Mouse (Mus musculus): ENCODE measurements around the gene Nav3.

Gene Nav3

DNA sequence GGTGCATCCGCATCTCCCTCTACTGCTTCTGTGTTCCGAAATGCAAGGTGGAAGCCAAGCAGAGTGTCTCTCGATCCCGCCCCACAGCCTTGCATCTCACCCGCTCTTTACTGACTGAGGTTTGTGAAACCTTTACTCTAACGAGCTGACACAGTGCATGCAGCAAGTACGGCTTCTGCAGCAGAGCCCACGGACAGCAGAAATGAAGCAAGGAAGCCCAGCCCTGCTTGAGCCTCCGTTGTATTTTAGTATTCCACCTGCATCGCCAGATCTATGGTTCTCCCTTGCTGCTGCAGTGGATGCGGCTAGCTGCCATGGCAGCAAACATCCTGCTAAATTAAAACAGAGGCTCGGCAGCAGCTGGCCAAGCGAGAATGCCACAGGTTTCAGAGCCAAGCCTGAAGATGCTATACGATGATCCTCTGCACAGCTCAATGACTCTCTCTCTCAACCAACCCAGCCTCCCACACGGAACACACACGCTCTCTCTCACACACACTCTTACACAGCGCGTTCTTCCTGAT is 623.2 kb downstream of the Nav3 start:
- DNase-seq (ENCODE audit: low spot score), result peak; percentile 35

DNA sequence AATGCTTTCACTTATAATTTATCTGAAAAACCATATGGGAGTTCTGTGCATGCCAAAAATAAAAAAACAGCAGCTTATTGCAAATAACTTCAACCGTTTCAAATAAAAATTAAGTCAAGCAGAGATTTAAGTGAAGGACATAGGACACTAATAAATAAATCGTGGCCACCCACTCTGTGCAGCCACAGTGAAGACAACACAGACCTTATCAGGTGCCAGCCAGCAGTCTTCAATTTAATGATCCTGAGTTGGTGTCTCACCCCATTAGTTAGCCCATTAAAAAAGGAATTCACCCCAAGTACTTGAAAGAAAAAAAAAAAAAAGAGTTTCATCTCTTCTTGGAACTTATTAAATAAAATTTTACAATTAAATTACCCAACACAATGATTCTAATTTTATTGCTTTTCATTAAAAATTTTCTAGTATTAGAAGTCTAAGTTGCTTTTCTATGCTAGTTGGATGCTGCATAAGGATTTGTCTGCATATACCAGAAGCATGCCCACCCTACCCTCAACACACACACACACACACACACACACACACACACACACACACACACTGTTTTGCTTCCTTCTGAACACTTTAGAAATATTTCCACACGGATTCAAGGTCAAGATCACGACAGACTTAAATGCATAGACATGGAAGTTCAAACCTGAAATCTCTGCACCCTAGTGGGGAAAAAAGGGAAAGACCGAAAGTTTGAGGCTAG is 649.1 kb downstream of the Nav3 start:
- DNase-seq (ENCODE audit: low spot score), result no peak

DNA sequence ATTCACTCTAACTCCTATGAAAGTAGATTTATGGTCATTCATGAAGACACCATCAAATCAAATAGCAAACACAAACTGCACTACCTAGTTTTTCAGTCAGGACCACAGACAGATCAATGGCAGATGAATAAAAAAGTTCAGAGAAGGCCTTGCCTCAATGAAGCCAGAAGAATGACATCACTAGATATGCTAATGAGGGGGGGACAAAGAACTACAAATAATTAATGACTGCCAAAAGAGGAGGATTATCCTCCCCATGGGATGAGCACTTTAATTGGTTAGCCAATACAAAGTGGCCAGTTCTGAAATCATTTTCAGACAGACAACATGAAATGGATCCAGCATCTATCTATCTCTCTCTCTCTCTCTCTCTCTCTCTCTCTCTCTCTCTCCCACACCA is 652.6 kb downstream of the Nav3 start:
- DNase-seq (ENCODE audit: low spot score), result no peak

DNA sequence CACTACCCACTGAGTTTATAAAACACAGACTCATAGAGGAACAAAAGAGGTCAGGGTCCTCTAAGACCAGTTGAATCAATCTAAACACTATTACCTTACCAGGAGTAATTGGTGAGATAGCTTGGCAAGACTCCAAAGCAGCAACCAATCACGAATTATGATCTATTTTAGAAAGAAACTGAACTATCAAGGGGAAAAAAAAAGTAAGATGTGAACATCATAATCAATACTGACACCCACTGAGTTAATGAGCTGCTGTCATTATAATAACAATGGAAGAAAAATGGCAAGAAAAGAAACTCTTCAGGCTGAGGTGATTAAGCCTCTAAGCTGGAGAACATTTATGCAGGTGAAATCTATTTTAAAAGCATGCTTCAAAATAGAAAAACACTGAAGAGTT is 653.8 kb downstream of the Nav3 start:
- DNase-seq (ENCODE audit: low spot score), result no peak

DNA sequence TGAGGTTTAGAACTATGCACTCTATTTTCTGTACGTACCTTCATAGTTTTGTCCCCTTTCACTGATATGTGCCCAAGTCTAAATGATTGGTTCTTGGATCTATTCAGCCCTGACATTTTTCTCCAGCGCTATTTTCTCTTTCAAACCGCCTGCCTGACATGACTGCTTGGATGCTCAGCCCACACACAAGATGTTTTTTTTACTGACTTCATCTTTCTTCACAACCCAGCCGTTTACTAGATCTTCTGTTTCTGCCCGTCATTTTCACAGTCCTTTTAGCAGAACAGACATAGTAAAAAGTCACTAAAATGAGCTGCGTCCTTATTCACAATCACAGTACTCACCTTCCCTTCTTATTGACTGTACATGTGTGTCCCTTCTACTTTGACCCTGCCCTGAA is 656.8 kb downstream of the Nav3 start:
- no peak for DNase-seq (ENCODE audit: low spot score)

DNA sequence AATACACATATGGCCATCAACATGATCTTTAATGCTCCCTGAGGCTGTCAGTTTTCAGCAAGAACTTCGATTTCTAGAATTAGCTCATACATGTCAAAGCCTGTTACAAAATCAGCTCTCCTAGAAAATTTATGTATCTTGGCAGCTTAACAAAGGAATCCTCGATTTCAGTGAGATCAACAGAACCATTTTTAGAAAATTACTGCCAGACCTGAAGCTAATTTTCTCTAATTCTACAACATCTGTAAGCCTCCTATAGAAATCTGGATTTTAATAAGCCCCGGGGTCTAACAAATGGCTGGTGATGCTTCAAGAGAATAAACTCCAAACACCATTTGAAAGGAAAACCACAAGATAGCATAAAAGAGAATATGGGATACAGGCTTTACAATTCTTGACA is 659.0 kb downstream of the Nav3 start:
- DNase-seq (ENCODE audit: low spot score), result no peak

DNA sequence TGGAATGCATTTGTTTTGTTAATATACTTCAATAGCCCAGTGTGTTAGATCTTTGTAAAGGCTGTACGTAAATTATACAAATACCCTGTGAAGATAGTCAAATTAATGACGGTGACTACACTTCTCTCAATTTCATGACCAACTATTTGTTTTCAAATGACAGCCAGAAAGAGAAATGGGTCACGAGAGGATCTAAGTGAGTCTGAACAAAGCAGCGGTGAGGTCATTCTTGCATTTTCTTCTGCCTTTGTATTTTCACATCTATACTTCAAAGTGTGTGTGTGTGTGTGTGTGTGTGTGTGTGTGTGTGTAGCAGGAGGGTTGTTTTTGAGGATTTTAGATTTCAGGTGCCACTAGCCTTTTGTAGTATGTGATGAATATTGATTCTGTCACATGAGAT is 662.5 kb downstream of the Nav3 start:
- DNase-seq (ENCODE audit: low spot score), result no peak

DNA sequence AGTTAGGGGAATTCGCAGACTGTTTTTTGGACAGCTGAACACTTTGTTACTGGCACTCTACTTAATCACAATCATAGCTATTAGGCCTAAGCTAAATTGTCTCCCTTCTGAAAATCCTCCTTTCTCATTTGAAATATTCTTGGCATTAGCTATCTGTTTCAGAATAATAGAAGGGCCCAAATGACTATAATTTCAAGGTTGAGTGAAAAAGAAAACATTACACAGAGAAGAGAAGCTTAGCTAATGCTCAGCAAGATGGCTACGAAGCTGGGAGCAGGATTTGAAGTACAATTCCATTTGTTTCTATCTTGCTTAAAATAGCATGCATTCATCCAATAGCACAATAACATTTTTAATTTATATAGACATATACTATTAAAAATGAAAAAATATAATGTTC is 667.3 kb downstream of the Nav3 start:
- no peak for DNase-seq (ENCODE audit: low spot score)

DNA sequence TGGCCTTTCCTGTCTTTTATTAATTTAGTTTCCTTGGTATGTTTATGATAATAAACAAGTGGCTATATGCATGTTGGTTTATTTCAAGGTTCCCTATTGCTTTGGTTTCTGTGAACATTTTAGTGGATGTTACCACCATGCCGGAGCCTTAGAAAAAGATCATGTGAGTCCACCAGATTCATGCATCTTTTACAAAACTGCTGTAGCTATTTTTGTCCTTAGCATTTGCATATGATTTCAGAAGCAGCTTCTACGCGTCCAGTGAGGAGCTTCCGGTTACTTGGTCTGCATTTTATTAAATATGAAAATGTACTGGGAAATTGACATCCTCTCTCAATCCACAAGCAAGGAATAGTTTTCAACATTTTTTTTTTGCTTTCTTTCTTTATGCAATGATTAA is 676.9 kb downstream of the Nav3 start:
- DNase-seq (ENCODE audit: low spot score), result no peak

DNA sequence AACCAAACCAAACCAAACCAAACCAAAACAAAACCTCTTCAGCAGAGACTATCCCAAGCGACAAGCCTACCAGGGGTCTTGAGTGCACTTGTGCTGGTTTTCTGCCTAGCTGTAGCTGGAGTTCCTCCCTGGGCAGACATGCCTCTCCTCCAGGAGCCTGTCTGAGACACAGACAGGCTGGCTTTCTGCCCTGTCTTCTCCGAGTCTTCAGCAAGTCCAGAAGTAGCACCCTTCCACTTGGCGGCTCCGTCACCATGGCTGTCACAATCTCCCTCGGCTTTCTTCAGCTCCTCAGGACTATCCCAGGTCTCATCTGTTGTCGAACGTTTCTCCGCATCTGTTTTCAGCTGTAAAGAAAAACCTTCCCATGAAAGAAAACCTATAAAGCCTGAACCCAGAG is 686.9 kb downstream of the Nav3 start:
- no peak for DNase-seq (ENCODE audit: low spot score)

DNA sequence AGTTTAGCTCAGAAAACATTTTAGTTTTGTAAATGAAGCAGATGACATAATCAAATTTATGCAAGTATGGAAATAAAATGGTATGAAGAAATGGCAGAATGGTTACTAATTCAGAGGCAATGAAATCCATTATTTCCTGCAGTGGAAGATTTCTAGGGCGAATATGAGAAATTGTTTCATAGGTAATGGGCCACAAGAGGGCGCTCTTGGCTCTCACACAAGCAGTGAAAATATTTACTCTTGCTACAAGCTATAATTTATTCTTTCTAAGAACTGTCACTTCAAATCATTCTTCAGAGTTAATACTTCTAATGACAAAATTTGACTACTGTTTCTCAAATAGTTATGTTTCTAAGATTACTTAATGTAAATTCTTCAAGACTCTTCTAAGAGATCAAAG is 690.4 kb downstream of the Nav3 start:
- peak; percentile 59 for DNase-seq (ENCODE audit: low spot score)

DNA sequence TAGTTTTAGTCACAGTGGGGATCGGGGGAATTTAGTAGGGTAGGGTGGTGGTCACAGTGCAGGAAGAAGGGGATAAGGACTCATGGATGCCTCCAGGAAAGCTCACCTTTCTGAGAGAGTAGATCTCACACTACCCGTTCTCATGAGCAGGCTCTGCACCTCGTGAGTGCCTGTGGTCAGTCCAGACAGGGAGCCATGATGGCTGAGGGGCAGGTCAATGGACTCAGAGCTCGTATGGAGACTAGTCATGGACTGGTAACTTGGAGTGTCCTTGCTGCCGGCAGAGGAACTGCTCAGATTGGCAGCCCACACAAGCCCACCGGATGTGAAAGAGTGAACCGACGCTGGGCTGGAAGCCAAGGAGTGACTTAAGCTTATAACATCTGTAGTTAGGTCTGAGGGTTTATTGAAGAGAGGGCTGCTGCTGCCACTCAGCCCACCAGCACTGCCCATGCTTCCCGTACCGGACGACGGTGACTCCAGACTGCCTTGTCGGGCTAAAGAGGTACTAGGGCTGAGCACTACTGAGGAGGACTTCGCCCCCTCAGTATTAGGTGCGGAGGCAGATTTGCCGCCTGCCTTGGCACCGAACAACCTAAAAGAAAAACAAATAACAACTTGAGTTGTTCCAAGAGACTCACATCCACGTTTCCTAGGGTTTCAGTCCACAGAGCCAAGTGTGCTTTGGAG is 691.4 kb downstream of the Nav3 start:
- DNase-seq (ENCODE audit: low spot score), result no peak

DNA sequence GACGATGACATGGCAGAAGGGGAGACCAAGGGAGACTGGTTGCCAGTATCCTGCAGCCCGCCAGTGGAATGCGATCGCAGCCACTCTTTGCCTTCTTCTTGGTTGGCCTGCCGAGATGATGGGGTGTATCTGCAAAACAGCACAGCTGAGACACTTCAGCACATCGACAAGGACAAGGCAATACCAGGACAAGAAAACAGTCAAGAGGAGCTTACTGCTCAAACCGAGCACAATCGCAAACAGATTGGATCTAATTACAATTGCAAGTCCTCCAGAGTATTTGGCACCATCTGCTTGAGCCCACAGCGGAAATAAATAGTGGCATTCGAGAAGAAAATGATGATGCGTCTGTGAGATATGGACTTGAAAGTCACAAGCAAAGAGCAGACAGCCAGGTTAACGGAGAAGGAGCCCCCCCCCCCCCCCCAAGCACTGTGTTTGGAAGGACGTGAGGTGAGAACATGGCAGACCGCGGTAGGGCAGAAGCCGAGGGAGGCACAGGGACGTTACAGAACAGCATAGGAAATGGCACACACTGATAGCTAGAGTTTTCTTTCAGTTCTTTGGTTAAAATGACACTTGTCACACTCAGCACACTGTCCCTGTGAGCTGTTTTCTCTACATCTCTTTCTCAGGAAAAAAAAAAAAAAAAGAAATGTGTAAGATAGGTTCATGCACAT is 696.9 kb downstream of the Nav3 start:
- DNase-seq (ENCODE audit: low spot score), result no peak

DNA sequence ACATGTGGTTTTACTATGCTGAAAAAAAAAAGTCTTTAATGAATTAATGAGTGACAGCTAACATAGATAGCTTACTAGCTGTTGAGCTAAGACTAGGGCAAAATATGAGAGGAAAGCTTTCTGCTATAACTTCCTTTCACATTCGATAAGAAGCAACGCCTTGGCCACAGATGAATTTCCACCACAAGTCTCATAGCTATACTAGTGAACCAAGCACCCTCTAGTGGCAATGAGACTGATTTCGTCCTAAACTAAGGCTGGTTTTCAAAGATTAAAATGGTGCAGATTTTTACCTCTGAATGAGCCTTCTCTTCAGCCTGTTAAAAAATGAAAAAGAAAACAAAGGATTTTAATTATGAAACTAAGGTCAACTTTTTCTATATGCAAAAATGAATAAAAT is 709.1 kb downstream of the Nav3 start:
- no peak for DNase-seq (ENCODE audit: low spot score)

DNA sequence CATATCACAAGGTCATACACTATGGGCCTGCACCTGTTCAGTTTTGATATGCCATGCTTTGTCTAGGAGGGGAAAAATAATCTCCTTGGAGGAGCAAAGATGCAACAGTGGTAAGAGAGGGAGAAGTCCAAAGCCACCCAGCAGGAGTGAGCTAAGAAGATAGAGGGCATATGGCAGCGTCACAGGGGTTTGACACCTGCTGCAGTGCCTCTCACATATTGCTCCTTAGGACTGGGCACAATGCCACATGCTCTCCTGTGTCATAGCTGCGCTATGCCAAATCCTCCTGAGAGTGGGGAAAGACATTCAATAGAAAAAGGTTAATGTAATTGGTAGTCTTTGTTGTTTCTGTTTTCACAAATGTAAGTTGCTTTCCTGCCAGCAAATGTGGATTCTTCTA is 714.3 kb downstream of the Nav3 start:
- DNase-seq (ENCODE audit: low spot score), result no peak

DNA sequence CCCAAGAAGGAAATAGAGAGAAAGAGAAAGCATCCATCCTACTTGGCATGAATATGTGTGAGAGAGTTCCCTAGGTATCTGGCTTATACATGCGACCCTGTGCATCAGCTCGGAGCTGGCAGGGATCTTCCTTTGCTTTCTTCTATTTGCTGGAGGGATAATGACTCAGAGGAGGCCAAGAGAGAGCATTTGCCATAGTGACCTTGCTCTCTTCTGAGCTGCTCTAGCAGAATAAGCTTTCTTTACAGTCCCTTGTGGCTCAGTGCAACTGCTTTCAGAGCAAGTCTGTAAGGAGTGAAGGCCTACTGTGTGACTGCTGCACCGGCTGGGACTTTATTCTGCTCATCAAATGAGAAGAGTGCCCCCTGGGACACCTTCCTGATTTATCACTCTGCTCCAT is 715.7 kb downstream of the Nav3 start:
- no peak for DNase-seq (ENCODE audit: low spot score)

DNA sequence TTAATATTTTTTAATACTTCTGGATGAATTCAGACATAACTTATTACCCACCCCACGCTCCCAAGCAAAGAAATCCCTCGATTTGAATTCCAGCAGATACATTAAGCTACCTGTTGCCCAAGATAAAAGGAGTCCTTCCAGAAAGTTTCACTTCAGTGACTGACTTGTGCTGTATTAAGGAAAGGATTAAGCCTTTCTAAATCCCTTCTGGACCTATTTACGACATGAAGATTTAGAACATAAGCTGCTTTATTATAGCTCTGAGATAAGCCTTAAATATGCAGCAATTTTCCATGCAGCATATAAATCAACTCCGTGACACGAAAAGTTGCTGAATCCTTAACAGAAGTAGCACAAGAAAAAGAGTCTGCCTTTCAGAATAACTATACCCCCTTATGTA is 732.4 kb downstream of the Nav3 start:
- no peak for DNase-seq (ENCODE audit: low spot score)

DNA sequence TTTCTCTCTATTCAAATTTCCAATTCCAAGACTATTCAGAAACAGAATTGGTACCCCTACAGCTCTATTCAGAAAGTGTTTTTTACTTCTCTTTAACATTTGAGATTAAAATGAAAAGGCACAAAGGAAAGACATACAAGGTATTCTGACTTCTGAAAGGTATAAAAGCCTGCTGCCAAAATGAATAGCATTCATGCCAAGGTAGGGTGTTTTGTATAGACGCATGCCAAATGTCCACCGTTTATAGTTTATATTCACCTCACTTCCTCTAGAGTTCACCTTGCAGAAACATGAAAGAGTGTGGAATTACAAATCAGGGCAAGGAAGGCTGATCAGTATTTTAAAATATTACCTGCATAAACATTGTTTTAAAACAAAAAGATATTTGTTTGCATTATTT is 737.2 kb downstream of the Nav3 start:
- DNase-seq (ENCODE audit: low spot score), result no peak

DNA sequence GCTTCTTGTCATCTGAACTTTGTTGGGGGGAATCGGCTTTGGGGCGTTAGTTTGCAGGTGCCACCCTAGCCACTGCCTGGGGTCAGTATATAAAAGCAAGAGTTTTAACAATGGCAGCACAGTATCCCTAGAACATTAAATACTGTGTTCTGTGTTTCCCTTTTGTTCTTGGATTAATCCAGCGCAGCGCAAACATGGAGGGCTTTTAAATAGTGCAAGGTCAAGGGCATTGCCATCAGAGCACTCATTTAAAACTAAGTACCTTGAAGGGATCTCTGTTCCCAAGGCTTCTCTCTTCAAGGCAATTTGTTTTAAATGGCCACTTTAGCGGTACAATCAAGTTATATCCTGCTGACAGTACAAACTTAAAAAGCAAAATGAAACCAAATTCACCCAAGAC is 737.6 kb downstream of the Nav3 start:
- no peak for DNase-seq (ENCODE audit: low spot score)

DNA sequence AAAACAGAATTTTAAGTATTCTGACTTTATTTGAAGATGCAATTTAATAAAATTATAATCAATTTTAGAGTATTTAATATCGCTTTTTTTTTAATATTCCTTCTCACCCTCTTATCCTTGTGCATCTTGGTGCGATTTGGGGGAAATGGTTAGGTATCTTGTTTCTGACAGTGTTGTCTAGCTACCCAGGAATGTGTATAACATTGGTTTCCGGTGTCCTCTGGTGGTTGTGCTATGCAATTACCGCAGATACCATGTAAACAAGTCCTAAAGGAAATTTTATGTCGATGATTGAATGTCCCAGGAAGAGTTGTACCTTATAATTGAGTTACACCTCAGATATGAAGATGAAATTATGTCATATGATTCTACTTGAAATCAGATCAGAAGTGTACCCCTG is 743.0 kb downstream of the Nav3 start:
- DNase-seq (ENCODE audit: low spot score), result peak; percentile 31

DNA sequence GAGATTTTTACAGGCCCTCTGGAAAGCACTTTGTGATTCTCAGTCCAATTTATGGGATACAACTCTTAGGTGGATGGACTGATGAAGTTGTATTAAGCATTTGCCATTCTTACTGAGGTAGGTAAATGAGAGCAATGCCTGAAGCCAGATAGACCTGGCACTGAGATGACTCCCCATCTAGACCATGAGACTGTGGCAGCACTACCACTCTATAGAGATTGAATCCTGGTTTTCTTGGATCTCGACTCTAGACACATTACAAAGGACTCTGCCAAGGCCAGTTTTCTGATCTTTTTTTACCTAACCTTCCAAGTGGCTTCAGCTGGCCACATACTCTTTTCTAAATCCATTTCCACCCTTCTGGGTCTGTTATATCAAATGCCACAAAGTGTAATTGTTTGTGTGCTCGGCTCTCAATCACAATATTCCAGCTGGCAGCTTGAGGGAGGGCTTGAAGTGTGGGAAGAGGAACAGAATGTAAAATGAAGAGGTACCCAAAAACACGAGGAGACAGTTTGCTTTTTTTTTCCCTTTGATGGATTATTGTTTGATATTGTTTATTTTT is 756.2 kb downstream of the Nav3 start:
- DNase-seq (ENCODE audit: low spot score), result no peak

DNA sequence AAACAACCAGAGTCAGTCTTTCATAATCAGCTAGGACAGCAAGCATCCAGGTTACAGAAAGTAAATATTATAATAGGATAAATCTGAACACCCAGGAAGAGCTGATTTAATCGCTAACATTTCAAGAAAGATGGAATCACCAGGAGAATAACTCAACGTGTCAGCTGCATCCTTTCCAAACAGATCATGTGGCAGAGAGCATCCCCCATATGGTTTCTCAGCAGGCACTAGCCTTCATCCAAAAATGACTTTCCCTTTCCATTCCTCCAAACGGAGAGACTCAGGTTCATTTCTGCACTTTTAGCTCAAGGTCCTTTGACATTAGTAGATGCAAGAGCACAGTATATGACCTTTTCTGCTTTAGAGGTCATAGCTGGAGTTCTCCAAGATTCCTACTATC is 765.4 kb downstream of the Nav3 start:
- no peak for DNase-seq (ENCODE audit: low spot score)
